Mouse (Mus musculus) adrenal gland, postnatal 10 days (tissue): ENCODE measurements at regions not wholly inside any gene's neighbourhood (a gene's known extent, or its start where the extent isn't known, plus 50 kb on each side); places are given as distances from the start of the nearest gene placed in this dataset.
A peak's percentile ranks its signal among the peaks of the same experiment; 100 is the strongest.
"Not testable (repeated sequence)": the region's sequence is repeated elsewhere in the genome, so short reads cannot be mapped to it uniquely, and the experiment has no call there.

Experiments
- DNase-seq: peaks from one replicate; pipeline ENCODE4 v3.0.0; 2021; ENCODE audit warnings: mixed read lengths

GRCm38 (mm10) chr9:3116311-3116710 is 79.6 kb downstream of the Gm10715 start:
- DNase-seq, result not testable (repeated sequence)

- DNase-seq, result no peak
These were observed 124.5 kb downstream of the Gm10715 start for GRCm38 (mm10) chr9:3161181-3161580.

GRCm38 (mm10) chr9:3184343-3184742 is 147.7 kb downstream of the Gm10715 start:
- no peak for DNase-seq

GRCm38 (mm10) chr9:3199151-3200018 is 135.6 kb upstream of the Alkbh8 start:
- DNase-seq, result peak; percentile 20

GRCm38 (mm10) chr9:3200019-3200347 is 135.0 kb upstream of the Alkbh8 start:
- not testable (repeated sequence) for DNase-seq

GRCm38 (mm10) chr9:3208120-3208519 is 126.8 kb upstream of the Alkbh8 start:
- DNase-seq, result not testable (repeated sequence)

- DNase-seq, result peak; percentile 81
These were observed 76.3 kb upstream of the Alkbh8 start for GRCm38 (mm10) chr9:3258396-3259300.

- no peak for DNase-seq
These were observed 74.8 kb upstream of the Alkbh8 start for GRCm38 (mm10) chr9:3260181-3260580.

- no peak for DNase-seq
These were observed 74.1 kb upstream of the Alkbh8 start for GRCm38 (mm10) chr9:3260860-3261259.

GRCm38 (mm10) chr9:3264467-3264866 is 70.5 kb upstream of the Alkbh8 start:
- no peak for DNase-seq

- not testable (repeated sequence) for DNase-seq
These were observed 54.4 kb upstream of the Alkbh8 start for GRCm38 (mm10) chr9:3280496-3280895.

GRCm38 (mm10) chr9:3281906-3282305 is 53.0 kb upstream of the Alkbh8 start:
- not testable (repeated sequence) for DNase-seq

GRCm38 (mm10) chr9:3283381-3283780 is 51.6 kb upstream of the Alkbh8 start:
- not testable (repeated sequence) for DNase-seq
